Mouse (Mus musculus) liver, embryonic 14.5 days (tissue): ENCODE measurements around the gene Mink1.

Experiments used
- CTCF ChIP-seq: IDR thresholded peaks from 2 replicates; pipeline ENCODE4 v1.5.1; 2016; ENCODE audit warnings: antibody characterized with exemption, low read depth, control low read depth
- EP300 ChIP-seq: IDR thresholded peaks from 2 replicates; pipeline ENCODE4 v1.6.1; 2016; ENCODE audit warnings: antibody characterized with exemption, low read depth

DNA sequence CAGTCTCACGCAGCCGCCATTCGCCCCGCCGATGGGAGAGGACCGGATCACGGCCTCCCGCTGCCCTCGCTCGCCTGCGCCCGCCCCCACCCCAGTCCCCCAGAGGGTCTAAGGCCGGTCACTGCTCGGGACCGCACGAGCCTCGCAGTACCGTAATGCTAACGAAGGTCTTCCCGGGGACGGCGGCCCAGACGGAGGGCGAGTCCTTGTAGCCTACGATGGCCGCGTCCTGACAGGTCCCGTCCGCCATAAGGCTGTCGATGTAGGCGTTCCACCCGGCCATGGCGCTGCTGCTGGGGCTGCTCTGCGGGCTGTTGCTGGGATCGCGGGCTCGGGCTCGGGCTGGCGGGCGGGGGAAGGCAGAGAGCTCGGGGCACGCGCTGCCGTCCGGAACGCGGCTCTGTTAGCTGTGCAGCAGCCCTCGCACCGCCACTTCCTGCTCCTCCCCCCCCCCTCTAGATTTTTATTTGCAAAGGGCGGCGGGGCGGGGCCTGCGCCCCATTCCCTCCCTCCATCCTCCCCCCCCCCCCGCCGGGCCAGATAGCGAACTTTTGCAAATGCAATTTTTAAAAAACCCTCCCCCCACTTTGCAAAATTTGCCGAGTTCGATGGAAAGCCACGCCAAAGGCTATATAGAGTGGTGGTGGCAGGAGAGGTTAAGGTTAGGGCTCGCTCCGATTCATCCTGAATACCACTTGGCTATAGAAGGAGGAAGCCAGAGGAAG lies 91.7 kb downstream of the Mink1 start, which contains the start of gene Pfn1:
- TF ChIP-seq CTCF (no peak), EP300 (peak; percentile 15; the same call in 1 of the 2 replicates)
